Mouse (Mus musculus): ENCODE results near the gene Arid3b.

Arid3b gene

DNA sequence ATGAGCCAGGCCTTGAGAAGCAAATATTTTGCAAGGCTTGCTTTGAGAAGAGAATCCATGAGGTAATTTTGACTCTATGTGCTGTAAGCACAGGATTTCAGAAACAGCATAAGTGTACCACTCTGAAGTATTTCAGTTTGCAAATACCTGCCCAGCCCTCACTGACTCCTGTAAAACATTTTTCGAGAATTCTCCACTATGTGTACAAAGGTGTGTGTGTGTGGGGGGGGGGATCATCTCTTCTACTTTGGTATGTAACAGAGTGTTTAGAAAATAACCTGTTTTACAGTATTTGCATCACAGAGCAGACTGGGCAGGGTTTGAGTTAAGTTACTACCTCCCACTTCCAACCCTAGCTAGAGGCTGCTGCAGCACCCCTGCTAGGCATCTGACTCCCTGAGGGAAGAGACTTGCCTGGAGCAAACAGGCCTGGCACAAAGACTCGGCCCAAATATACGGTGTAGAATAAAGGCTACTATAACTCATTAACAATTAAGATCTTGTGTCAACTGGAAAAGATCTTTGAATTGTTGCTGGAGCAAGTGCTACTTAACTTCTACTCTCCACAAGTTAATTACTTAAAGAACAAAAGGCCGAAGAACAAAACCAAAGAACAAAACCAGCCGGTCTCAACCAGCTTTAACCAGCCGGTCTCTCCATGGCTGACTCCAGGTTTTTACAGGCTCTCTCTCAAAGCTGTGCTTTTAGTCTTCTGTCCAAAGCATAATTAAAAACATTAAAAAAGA is 6.6 kb downstream of the Arid3b start:
- no peak for DNase-seq

DNA sequence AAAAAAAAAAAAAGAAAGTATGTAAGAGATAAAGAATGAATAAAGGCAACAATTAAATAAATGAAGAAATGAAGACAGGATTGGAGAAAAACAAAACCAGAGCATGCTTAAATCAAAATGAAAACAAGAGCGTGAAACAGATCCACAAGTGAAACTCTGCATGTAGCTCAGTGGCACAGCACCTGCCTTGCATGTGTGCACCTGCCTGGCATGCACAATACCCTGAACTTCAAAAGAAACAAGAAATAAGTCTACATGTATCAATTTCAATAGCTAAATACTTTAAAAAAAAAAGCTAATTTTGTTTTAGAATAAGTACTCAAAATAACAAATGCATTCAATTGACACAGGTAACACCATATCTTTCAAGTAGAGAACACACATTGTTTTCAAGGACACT is 13.2 kb downstream of the Arid3b start:
- no peak for DNase-seq

DNA sequence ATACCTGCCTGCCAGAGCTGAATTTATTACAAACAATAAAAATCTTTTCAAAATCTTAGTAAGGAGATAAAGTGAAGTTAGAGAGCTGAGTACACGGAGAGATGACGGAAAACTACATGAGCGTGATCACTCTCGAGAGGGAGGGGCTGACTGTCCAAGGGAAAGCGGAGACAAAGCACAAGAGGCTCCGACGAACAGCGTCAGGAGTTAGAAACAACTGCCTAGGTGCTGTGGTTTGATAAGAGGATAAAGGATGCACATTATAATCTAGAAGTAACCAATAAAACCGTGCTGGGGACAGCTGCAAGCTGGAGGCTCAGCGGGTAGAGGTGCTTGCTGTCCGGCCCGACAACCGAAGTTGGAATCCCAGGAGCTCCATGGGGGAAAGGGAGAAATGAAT is 13.8 kb downstream of the Arid3b start:
- no peak for DNase-seq

DNA sequence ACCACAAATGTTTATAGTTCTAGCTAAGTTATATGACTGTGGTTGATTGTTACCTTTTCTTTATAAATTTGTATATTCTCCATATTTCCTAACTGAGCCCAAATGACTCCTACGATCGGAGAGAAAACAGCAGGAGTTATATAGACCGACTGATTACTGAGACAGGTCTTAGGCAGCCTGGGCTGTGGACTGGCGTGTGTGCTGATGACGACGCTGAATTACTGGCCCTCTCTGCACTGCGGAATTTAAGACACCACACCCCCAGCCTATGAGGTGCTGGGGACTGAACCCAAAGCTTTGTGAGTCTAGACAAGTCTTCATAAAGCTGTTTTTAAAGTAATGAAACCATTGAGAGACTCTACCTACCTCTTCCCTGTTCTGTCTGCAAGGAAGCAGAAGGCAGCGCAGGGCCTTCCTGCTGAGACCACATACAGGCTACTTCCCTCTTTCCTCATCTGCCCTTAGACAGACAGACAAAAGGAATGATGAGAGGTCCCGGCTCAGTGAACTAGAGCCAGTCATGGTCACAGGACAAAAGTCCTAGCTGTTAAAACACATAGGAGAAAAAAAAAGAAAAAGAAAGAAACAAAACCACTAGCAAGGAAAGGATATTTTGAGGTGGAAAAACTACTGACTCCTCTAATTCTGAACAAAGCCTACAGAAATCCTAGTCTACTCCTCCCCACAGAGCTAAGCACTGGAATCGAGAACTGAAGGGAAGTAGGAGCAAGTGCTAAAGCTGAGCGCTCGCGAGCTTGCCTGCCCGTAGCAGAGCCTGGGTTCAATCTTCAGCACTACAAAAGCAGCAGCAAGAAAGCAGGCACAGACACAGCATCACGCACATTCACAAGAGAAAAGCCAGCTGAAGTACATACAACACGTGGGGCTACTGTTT is 16.2 kb downstream of the Arid3b start:
- no peak for DNase-seq

DNA sequence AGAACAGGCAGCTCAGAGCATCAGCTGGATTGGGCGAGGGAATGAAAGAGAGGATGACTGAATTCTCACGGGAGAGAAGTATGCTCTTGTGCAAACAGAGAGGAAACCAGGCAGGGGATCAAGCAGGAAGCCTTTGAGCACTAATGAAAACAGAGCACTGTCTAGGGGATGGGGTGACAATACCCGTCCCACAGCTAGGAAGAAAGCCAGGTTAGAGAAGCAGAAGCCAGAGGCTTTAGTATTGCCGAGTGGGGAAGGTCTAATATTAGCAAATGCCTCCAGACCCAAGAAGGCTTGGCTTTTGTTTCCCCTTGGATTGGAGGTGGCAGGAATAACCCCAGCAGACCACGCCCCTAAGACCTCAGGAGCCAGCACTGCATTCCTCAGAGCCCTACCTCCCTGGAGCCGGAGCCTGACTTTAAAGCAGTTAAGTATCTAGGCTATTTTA is 19.3 kb downstream of the Arid3b start:
- DNase-seq = no peak

DNA sequence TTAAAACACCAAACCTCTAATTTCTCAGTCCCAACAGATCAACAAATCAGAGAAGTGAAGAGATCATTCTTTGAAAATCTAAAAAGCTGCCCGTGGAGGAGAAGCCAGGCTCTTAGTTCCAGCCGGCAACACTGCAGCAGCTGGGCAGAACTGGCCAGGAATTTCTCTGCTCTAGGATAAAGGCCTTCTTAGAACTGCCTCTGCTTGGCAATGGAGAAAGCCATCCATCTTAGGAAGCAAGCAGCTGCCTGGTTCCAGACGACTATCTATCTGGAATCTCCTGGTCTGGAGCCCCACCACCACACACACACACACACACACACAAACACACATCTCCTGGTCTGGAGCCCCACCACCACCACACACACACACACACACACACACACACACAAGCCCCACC is 21.7 kb downstream of the Arid3b start:
- DNase-seq = no peak

DNA sequence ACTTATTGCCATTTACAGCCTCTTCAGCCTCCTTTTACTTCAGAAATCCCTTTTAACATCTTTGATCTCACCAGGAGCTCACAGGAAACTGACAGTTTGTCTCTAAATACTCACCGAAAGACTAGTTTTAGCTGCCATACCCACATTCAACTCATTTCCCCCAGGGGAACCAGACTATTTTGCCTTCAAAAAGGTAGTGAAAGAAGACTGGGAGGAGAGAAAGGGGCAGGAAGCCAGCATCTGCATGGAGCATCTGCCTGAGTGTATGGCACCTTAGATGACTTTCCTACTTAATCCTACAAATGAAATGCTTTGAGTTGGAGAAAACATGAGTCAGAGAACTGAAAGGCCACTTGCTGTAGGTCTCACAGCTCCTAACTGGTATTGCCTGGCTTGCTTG is 22.6 kb downstream of the Arid3b start:
- DNase-seq = no peak

DNA sequence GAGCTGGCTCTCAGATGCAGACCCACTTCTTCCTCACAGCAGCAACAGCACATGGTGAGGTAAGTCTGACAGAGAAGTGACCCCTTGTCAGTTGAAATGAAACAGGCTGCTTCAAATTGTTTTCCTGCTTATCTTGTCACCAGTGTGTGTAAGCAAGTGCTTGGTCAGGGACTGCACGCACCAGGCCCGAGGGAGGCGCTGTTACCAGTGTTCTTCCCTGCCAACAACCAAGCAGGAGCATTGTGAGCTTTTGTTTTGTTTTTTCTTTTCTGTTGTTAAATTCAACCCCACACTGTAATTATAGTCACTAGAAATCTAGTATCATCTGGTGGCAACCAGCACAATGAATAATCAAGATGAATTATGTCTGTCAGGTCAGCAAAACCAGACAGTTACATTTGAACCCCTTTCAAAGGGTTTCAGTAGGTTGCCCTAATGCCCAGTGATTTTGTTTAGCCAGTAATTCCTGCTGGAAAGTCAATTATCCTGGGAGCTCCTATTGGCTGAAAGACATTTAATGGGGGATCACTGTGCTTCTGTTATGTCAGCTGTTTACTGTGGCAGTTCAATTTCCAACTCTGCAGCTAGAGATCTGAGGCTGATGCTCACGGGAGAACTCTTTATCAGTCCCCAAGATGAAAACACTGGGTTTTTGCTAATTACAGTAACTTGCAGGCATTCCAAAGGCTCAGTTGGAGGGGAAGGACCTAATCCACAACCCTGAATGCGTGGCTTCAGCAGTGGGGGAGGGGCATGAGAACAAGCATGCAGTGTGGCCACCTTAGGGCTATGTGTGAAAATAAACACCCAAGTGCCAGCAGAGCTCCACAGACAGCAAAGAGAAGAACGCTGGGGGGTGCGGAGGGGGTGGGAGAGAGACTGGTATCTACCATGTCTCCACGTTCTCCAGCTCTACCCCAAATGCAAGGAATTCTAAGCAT is 24.5 kb downstream of the Arid3b start:
- DNase-seq = no peak

DNA sequence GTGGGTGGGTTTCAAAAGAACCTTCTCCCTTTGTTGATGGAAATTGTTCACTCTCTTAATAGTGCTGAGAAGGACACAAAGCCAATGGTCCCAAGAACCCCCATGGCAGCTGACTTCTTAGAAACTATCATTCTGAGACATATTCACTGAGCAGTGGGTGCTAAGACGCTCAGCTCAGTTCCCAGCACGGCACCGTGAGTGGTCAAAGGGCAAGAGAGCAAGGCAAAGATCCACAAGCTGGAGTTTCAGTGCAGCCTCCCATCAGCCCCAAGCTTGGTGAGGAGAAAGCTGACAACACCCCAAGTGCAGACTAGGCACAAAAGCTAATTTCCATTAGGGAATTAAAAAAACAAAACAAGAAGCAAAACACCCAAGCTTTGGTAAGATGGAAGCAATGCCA is 25.9 kb downstream of the Arid3b start:
- DNase-seq = no peak

DNA sequence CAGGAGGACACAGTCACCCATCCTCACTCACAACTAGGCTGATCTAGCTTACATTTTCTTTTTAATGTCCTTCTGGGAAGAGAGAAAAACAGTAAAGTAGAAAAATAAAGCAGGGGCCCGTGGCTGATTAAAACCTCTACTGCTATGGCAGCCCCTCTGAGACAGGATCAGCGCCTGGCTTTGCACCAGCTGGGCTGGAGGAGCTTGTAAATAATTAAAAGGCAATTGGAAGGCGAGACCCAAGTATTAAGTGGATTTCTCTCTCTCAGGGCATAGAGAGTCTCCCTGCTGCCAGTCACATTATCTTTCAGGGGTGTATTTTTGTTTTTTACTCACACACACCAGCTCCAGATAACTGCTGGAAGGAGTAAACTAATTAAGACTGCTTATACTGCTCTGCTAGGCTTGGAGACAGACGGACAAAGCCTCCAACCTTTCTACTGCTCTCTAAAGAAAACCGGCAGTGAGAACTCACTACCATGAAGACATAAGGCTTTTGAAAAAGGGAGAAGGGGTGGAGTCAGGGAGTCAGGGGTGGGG is 27.8 kb downstream of the Arid3b start:
- no peak for DNase-seq

DNA sequence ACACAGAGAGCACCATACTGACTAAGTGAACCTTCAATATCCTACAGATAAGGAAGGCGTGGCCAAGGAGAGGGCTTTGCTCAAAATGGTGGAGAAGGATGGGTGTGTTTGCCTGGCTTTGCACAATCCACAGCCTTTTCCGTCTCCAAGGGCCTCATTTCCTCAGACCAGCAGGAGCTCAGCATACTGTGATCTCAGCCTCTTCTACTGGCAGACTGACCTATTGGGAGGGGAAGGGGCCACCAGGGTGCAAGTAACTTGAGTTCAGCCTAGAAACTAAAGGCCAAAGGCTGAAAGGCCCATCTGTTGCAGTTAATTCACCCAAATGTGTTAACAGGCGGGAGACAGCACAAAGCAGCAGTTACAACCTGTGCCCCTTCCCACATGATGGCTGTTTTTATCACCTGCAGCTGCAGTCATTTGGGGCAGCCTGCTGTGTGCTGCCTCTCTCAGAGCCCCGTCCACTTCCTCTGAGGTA is 29.4 kb downstream of the Arid3b start:
- DNase-seq = peak; percentile 55

DNA sequence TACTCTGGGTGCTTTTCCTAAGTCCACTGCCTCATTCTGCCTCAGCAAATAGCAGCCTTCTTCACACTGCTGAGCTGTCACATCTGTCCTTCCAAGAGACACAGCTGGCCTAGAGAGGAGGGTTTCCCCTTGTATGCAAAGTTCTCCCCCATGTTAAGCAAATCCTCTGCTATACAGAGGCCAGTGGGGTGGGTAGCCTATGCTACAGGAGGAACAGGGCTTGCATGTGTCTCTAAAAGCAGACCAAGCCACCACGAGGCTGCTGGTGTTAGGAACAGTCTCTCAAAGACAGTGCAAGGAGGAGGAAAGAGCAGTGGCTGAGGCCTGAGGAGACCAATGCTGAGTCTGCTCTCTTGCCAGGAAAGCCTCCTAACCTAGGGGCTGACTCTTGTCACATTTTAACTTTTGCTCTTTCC is 30.5 kb downstream of the Arid3b start:
- no peak for DNase-seq

DNA sequence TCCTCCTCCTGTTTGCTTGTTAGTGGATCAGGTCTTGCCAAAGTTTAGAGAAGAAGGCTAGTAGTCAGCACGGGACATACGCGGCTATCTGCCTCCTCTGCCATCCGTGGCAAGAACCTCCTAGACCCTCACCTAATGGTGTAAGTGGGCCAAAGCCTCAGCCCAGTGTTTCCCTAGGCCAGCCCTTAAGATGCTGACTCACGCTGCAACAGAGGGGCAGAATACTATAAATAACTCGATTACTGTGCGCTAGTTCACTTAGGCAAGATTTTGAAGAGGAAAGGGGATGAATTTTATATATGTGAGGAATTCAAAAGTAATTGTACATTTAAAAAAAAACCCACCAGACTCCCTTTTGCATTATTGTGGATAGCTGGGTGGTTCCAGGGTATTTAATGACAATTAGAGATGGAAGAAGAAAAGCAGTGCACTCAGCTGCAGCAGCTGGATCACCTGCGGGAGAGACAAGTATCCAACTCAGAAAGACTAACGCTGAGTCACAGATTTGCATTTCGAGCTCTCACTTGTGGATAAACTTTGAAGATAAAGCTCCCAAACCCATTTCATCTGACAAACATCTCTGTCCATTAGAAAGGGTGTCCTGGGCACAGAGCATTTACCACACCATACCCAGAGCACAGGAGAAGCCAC is 31.4 kb downstream of the Arid3b start:
- no peak for DNase-seq

DNA sequence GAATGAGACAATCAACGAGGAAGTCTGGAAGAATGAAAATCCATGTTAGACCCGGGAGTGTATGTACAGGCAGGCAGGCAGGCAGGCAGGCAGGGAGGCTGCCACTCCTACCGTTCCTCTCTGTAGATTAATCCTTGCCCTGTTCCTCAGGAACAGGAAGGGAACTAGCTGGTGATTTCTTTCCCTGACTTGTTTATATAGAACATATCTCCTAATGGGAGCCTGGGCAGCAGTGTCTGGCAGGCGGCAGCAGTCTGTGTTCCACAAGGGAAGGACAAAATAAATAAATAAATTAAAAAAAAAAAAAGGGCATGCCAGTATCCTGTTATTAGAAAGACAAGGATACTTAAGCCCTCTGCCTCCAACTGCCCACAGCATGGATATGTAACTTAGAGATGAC is 32.8 kb downstream of the Arid3b start:
- DNase-seq = no peak

DNA sequence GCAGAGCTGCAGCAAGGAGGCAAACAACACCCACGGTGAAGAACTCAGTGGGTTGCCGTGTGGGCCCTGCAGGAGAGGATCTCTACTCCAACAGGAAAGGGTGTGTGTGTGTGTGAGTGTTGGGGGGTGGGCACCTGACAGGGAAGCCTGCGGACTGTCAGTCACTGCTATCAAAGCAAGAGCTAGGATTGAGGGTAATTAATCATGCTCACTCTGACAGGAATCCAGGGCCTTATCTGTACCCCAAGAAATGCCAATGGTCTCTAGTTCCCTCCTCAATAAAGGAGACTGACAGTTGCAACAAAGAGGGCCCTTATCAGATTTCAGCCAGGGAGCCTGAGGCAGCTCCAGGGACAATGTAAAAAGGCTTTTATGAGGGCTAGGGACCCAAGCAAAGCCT is 33.5 kb downstream of the Arid3b start:
- DNase-seq = no peak

DNA sequence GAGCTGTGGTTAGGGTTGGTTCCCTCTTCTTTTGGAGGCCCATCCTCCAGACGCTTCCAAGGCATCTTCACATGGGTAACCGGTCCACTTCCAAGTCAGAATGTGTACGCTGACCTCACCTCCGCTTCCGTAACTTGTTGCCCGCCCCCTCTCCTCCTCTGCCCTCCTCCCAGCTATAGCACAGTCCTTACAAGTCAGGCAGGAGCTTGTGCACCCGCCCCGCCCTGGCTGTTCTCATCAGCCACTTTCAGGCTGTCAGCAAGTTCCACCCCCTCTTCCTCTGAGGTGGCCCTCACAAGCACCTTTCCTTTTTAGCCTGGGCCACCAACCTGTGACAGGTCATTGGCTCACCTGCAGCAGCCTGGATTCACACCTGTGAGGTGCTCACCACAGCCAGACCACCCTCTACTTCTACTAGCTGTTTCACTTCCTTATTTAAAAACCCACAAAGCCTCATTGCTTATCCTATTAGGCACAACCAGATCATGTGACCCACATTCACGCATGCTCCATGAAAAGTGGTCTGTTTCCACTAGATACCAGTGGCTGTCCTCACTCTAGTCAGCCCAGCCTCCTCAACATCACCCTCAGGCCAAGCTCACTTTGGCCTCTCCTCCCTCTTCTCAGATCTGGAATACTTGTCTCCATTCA is 36.1 kb downstream of the Arid3b start:
- DNase-seq = no peak

DNA sequence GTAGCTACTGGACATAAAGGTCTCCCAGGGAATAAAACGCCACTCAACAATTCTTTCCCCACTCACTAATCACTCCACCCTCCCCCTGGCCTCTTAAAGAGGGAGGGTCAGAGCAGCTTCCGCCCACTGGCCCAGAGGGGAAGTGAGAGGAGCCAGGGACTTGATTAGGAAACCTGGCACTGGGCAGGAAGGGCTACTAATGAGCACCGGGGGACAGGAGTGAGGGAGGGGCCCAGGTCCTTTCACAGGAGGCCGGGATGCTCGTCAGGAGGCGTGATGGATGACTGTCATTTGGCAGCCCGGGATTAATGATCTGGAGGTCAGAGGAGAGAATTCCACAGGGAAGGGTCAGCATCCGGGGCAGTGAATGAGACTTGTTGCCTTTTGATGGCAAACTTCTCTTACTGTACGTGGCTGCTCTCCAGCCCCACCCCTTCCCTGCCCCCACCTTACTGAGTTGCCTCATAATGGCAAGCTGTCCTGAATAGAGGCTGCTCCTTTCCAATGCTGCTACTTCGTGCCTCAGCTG is 37.8 kb downstream of the Arid3b start:
- DNase-seq = no peak

DNA sequence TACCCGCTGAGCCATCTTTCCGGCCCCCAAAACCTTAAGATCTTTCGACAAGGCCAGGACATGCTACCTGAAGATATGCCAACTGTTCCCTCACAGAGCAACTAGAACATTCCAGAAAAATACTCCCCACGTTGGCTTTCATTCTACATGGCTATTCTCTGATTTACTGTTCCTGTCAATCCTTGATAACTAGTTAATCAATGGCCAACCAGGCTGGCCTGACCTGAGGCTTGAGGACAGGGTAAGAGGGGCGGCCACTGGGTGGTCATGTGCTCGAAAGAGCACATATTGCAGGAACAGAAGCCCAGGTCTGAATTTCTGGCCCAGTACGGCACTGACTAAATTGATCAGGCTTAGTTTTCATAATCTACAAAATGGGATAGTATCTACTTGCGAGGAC is 39.1 kb downstream of the Arid3b start:
- no peak for DNase-seq

DNA sequence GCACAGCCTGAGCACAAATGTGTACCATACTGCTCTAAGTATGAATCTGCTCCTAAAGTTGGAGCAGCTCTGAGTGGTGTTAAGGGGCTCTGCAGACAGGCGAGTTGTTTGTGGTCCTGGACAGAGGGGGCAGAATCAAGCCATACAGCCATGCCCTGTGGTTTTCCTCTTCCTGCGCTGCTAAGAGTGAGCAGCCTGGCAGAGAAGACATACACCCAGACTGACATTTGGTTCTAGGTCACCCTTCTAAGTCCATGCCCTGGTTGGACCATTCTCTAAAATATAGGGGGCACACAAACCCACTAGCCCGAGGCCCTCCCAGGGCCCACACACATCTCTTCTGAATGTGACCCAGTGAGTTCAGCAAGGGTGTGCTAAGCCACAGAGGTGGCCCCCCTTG is 46.9 kb downstream of the Arid3b start:
- peak; percentile 53 for DNase-seq

DNA sequence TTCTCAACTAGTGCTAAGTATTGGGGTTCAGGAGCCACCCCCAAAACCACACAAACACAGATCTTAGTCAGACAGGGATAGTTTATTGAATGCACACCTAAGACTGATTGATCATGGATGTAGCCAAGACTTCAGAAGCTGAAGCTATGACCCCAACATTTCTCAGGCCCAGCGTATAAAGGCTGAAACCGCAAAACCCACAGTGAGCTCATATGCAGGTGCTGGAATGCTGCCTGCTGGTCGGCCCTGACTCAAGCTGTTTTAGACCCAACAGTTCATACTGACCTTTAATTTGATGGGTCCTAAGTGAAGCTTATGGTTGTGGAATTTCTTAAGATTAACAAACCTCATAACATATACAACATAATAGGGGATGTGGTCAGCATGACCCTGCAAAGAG is 53.9 kb downstream of the Arid3b start:
- no peak for DNase-seq

DNA sequence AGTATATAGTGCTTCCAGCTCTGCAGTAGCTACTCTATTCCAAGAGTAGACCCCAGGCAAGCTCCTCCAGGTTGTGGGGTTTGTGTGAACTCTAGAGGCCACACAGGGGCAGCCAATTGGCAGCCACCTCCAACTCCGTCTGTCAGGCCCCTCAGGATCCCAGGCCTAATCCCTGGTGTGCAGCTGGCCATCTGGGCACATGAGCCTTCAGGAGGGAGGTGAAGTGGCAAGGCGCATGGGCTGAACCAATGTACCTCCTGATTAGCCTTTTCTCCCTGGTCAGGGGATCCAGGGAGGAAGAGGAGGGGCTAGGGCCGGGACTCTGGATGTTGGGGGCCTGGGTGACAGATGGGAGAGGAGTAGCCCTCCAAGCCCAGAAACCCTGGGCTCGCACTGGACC is 60.9 kb downstream of the Arid3b start:
- no peak for DNase-seq
